Mouse (Mus musculus): ENCODE measurements at regions not wholly inside any gene's neighbourhood (a gene's known extent, or its start where the extent isn't known, plus 50 kb on each side); places are given as distances from the start of the nearest gene placed in this dataset.

DNA sequence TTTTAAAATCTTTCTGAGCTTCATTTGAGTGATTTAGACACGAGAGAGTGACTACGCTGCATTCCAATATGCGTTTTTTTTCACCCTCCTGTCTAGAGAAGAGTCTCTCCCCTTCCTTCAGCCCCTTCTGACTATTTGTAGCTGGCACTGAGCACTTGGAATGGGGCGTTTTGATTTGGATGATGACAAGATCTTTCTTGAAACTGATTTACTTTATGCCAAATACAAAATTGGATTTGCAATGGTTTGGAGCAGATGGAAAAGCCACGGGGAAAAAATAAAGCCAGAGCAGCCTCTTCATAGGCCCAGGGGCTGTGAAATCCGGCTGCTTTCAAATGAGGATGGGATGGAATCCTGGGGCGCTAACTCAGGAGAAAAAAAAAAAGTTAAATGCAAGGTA lies 196.0 kb downstream of the Fam84b start:
- no peak for TF ChIP-seq POLR2A (IDR thresholded peaks at IDR 0.05; ENCODE audit: insufficient read depth, low read length)
- TF ChIP-seq CTCF (IDR thresholded peaks at IDR 0.05; ENCODE audit: low read depth, low read length): no peak
- TF ChIP-seq EP300 (IDR thresholded peaks at IDR 0.05; ENCODE audit: insufficient read depth, low read depth, low read length): no peak

All from ES-Bruce4 (cell line).